Mouse (Mus musculus): ENCODE data around the gene Fam131b.

DNA sequence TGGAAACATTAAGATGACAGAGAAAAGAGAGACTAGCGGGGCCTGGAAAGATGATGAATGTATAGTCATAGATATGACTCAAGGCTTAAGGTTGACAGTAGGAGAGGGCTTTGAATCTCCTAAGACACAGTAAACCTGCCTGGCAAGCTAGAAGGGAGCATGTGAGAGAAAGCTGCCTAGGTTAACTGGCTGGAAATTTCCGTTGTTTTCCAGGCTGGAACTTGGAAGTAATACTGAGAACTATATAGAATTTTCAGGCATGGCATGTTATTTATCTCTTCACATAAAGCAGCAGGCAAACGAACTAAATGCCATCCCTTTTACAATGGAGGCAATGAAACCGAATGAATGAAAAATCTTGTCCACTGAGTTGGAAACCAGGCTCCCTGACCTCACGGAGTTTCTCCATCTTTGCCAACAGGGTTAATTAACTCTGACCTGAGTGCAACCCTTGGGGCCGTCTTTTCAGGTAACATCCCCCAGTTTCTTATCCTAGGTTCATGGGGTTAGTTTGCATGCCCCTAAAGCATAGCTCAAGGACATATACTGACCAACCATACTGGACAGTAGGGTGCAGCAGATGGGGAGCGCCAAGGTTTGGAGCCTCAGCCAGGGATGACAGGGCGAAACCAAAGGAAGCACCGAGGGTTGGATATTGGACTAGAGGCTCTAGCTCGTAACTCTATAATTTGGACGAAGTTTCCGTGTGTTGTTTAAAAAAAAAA is 24.0 kb upstream of the Fam131b start:
- TF ChIP-seq CTCF (IDR thresholded peaks at IDR 0.05; ENCODE audit: insufficient read depth, low read length) = no peak
- TF ChIP-seq POLR2A (IDR thresholded peaks at IDR 0.05; ENCODE audit: borderline replicate concordance, extremely low read depth, low read depth, low read length) = no peak

Data from lung, adult 2 months (tissue).